12 mouse cellular contexts compared by ENCODE assay signal in the genomic region with DNA sequence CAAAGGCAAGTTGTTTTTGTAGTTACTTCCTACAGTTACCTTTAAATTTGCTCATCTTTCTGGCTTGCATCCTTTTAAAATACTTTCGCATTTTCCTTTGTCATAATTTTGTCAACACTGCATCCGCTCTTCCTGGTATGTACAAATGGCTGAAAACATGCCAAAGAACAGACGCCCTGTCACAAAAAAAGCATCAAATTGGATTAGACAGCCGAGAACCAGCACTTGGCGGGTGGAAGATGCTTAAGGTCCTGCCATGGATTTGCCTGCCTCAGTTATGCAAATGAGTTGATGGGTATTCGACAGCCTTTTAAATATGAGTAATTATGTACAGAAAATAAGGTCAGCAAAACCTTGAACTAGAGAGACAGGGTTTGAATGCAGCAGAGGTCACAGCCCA.
A peak's percentile ranks its signal among the peaks of the same experiment; 100 is the strongest.
DNase-seq lines count a peak whose midpoint lies in the region; ATAC-seq and TF ChIP-seq lines count a peak whose summit lies in the region.
"Had no signal": no experiment of that assay in that cellular context is flagged by ENCODE, and none has a peak within 500 bp of the region (broad histone marks: within the 10 kb centered on the region; RNA-seq: fewer than 3 reads in every experiment).

No protein-coding gene starts in this region.

- peak; percentile 20 for DNase-seq in kidney, adult 2 months
- DNase-seq in cerebellum, adult 18-20 months, result peak; percentile 45 to 48
- peak; percentile 79 for DNase-seq in midbrain, embryonic 14.5 days
- no peak for DNase-seq in gastrocnemius, postnatal 10 days
- no peak for DNase-seq in heart, postnatal 14 days
- DNase-seq in adrenal gland, adult 18-20 months (ENCODE audit: low spot score in 2 of 2), result no peak
- DNase-seq: adrenal gland, postnatal 10 days; thymus, postnatal 36 days had no signal

- no peaks in the 10 kb centered on the region for H3K4me1 ChIP-seq in kidney, adult 2 months (ENCODE audit: control insufficient read depth, insufficient read depth, low read length)
- no peaks in the 10 kb centered on the region for H3K4me1 ChIP-seq in kidney, embryonic 16.5 days (ENCODE audit: insufficient read depth, low read length)
- H3K4me1 ChIP-seq in forebrain, embryonic 15.5 days, result peaks cover 21% of the 10 kb centered on the region
- H3K4me1 ChIP-seq in midbrain, embryonic 14.5 days (ENCODE audit: control insufficient read depth, insufficient read depth, low read length), result peaks cover 30% of the 10 kb centered on the region
- H3K4me1 ChIP-seq: limb, embryonic 15.5 days had no signal

- TF ChIP-seq CTCF in kidney, adult 2 months (conservative IDR thresholded peaks at IDR 0.05; ENCODE audit: insufficient read depth, insufficient read length, low read depth, low read length), result no peak

- intact Hi-C loops in heart, postnatal 14 days (cut with DNase I), result no loop called here

- no peak for ATAC-seq in kidney, embryonic 16.5 days (ENCODE audit: low FRiP score, low TSS enrichment)
- peak; percentile 53 for ATAC-seq in forebrain, embryonic 15.5 days (replicated peaks)
- ATAC-seq in midbrain, embryonic 14.5 days (ENCODE audit: low FRiP score, low TSS enrichment), result peak; percentile 70; the same call in 1 of the 2 replicates
- ATAC-seq: Patski had no signal

- H3K9ac ChIP-seq in kidney, embryonic 16.5 days (replicated peaks; ENCODE audit: low read length), result no peak overlapping the region
- H3K9ac ChIP-seq in forebrain, embryonic 15.5 days (replicated peaks), result no peak overlapping the region
- H3K9ac ChIP-seq in midbrain, embryonic 14.5 days (replicated peaks; ENCODE audit: low read length), result no peak overlapping the region
- H3K9ac ChIP-seq: limb, embryonic 15.5 days had no signal

- H3K9me3 ChIP-seq in kidney, embryonic 16.5 days (ENCODE audit: low read length), result no peaks in the 10 kb centered on the region
- H3K9me3 ChIP-seq in forebrain, embryonic 15.5 days, result no peaks in the 10 kb centered on the region
- H3K9me3 ChIP-seq in midbrain, embryonic 14.5 days (ENCODE audit: control insufficient read depth, low read length), result no peaks in the 10 kb centered on the region
- H3K9me3 ChIP-seq: limb, embryonic 15.5 days had no signal

- no peaks in the 10 kb centered on the region for H3K36me3 ChIP-seq in kidney, adult 2 months (ENCODE audit: control insufficient read depth, insufficient read depth, low read length)
- no peaks in the 10 kb centered on the region for H3K36me3 ChIP-seq in kidney, embryonic 16.5 days (ENCODE audit: insufficient read depth, low read length)
- no peaks in the 10 kb centered on the region for H3K36me3 ChIP-seq in forebrain, embryonic 15.5 days
- H3K36me3 ChIP-seq in midbrain, embryonic 14.5 days (ENCODE audit: control insufficient read depth, insufficient read depth, low read length), result no peaks in the 10 kb centered on the region
- H3K36me3 ChIP-seq: limb, embryonic 15.5 days had no signal

- H3K4me2 ChIP-seq in kidney, embryonic 16.5 days (replicated peaks; ENCODE audit: low read depth, low read length), result no peak overlapping the region
- H3K4me2 ChIP-seq in forebrain, embryonic 15.5 days (replicated peaks), result no peak overlapping the region
- peak overlapping the region; percentile 31 for H3K4me2 ChIP-seq in midbrain, embryonic 14.5 days (ENCODE audit: low read length)
- H3K4me2 ChIP-seq: limb, embryonic 15.5 days had no signal

- no peak for TF ChIP-seq POLR2A in kidney, adult 2 months (IDR thresholded peaks at IDR 0.05; ENCODE audit: low read depth, low read length)

- WGBS in kidney, adult 2 months, result 70% methylated on average over 6 of the region's 6 CpGs
- 84% methylated on average over 6 of the region's 6 CpGs for WGBS in kidney, embryonic 16.5 days
- WGBS in forebrain, embryonic 15.5 days, result 17% methylated on average over 6 of the region's 6 CpGs
- 14% methylated on average over 6 of the region's 6 CpGs for WGBS in midbrain, embryonic 14.5 days

- no peaks in the 10 kb centered on the region for H3K27me3 ChIP-seq in kidney, adult 2 months (replicated peaks; ENCODE audit: control insufficient read depth, insufficient read depth, low read length)
- no peaks in the 10 kb centered on the region for H3K27me3 ChIP-seq in kidney, embryonic 16.5 days (ENCODE audit: insufficient read depth, low read length)
- H3K27me3 ChIP-seq in forebrain, embryonic 15.5 days, result no peaks in the 10 kb centered on the region
- no peaks in the 10 kb centered on the region for H3K27me3 ChIP-seq in midbrain, embryonic 14.5 days (ENCODE audit: control insufficient read depth, insufficient read depth, low read length)
- H3K27me3 ChIP-seq: limb, embryonic 15.5 days had no signal

- H3K4me3 ChIP-seq in kidney, adult 2 months (ENCODE audit: insufficient read depth, low read depth, low read length), result no peak overlapping the region
- H3K4me3 ChIP-seq in kidney, embryonic 16.5 days (ENCODE audit: low read length), result no peak overlapping the region
- no peak overlapping the region for H3K4me3 ChIP-seq in forebrain, embryonic 15.5 days
- no peak overlapping the region for H3K4me3 ChIP-seq in midbrain, embryonic 14.5 days (replicated peaks; ENCODE audit: low read depth, low read length)
- H3K4me3 ChIP-seq: limb, embryonic 15.5 days had no signal

- H3K27ac ChIP-seq in kidney, adult 2 months (ENCODE audit: insufficient read depth, low read depth, low read length), result no peak overlapping the region
- H3K27ac ChIP-seq in kidney, embryonic 16.5 days (ENCODE audit: low read length), result no peak overlapping the region
- H3K27ac ChIP-seq in forebrain, embryonic 15.5 days (replicated peaks), result peak overlapping the region; percentile 57
- H3K27ac ChIP-seq in midbrain, embryonic 14.5 days (replicated peaks; ENCODE audit: low read depth, low read length), result peak overlapping the region; percentile 86
- H3K27ac ChIP-seq: limb, embryonic 15.5 days had no signal

Comparison
In these comparisons a context has a peak if more than half of its experiments do, and no peak if none do; other contexts are left out.
1. DNase-seq: peak in kidney, adult 2 months (single experiment), cerebellum, adult 18-20 months (2 of 2) and midbrain, embryonic 14.5 days (single experiment); none in gastrocnemius, postnatal 10 days (single experiment), heart, postnatal 14 days (0 of 2) and adrenal gland, adult 18-20 months (0 of 2).
2. H3K27ac ChIP-seq: peak in forebrain, embryonic 15.5 days (single experiment) and midbrain, embryonic 14.5 days (single experiment); none in kidney, adult 2 months (single experiment) and kidney, embryonic 16.5 days (single experiment).